Mouse (Mus musculus) neural tube, embryonic 15.5 days (tissue): ENCODE results near the gene Batf3. TPM values are rescaled to one million over a fixed set of nuclear protein-coding genes. Genes with fewer than 3 reads are reported as not detected.
A peak's percentile ranks its signal among the peaks of the same experiment; 100 is the strongest.

Experiments
- ATAC-seq: fragments of 200-750 bp; cut with Nextera tagmentation; 2 replicates; pipeline ENCODE4 v1.8.0; 2017; ENCODE audit warnings: mild to moderate bottlenecking, moderate TSS enrichment, moderate library complexity; ENCODE audit not compliant: low FRiP score
- H3K27ac ChIP-seq: fragments of 300-500 bp; sonication (generic); replicated peaks from 2 replicates; pipeline ENCODE4 v1.5.1; 2015; ENCODE audit warnings: mild to moderate bottlenecking, inconsistent platforms
- H3K27me3 ChIP-seq: fragments of 300-500 bp; sonication (generic); replicated peaks from 2 replicates; pipeline ENCODE4 v1.6.1; 2015; ENCODE audit warnings: inconsistent platforms
- H3K36me3 ChIP-seq: fragments of 300-500 bp; sonication (generic); 2 replicates; pipeline ENCODE4 v1.6.1; 2015; ENCODE audit warnings: inconsistent platforms
- H3K4me1 ChIP-seq: fragments of 300-500 bp; sonication (generic); 2 replicates; pipeline ENCODE4 v1.6.1; 2015; ENCODE audit warnings: inconsistent platforms
- H3K4me2 ChIP-seq: fragments of 300-500 bp; sonication (generic); 2 replicates; pipeline ENCODE4 v1.6.1; 2015; ENCODE audit warnings: inconsistent platforms, mild to moderate bottlenecking, moderate library complexity
- H3K4me3 ChIP-seq: fragments of 300-500 bp; sonication (generic); replicated peaks from 2 replicates; pipeline ENCODE4 v1.5.1; 2015; ENCODE audit warnings: mild to moderate bottlenecking, inconsistent platforms
- H3K9ac ChIP-seq: fragments of 300-500 bp; sonication (generic); replicated peaks from 2 replicates; pipeline ENCODE4 v1.6.1; 2015; ENCODE audit warnings: mild to moderate bottlenecking, inconsistent platforms
- H3K9me3 ChIP-seq: fragments of 300-500 bp; sonication (generic); replicated peaks from 2 replicates; pipeline ENCODE4 v1.6.1; 2016; ENCODE audit warnings: inconsistent platforms
- WGBS: fragments of 180-500 bp; shearing (Covaris S2); methylation state at CpG from one replicate; pipeline ENCODE4 v1.1.7; 2015; ENCODE audit warnings: mixed read lengths; 5-methylcytosine and 5-hydroxymethylcytosine counted together
- polyA plus RNA-seq: library from polyadenylated mRNA; unstranded; fragments of >200 nt; fragmentation: Nextera tagmentation; extraction: Ambion mirVana; gene quantifications from 2 replicates; pipeline ENCODE4 v1.2.1, GENCODE M21; 2015

The Batf3 gene
- polyA plus RNA-seq, 1 experiment from 2014 or later = 3.6 TPM

DNA sequence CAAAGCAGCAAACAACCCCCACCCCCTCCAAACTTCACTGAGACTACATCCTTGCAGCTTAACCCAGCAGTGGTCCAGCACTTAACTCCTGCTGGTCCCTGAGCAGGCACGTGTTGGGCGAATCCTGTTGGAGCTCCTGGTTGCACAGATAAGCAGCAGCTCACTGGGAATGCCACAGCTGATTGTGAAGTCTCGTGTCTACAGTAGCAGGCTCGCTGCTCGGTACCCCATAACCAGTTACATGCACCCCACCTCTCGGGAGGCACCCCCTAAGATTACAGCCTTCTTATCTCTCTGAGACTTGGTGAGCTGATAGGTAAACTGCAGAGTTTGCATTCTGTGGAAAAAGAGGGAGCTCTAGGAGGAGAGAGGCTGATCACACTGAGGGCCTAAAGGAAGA, 8.3 kb upstream of the Batf3 start:
- no peak for ATAC-seq
- 84% methylated on average over 6 of the region's 6 CpGs for WGBS
- H3K4me3 ChIP-seq = no peak overlapping the region

DNA sequence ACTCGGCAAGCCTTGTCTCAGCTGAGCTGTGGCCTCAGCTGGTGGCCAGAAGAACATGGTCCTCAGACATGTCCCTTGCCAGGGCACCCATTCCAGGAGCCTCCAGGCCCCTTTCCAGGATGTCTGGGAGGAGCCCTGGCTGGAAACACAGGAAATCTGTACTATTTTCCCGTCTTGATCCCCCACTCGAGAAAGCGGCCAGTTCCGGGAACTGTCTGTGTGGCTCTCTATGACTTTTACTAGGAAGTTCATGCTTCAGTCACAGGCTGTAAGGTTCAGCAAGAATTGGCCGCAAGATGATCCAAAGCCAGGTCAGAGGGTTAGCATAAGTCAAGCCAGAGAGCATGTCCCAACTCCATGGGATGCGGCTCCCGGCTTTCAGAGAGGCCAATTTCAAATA, 5.6 kb upstream of the Batf3 start:
- Histone ChIP-seq H3K4me1 (no peaks in the 10 kb centered on the region), H3K27me3 (peaks cover 9% of the 10 kb centered on the region; the same call in 1 of the 2 replicates), H3K9me3 (no peaks in the 10 kb centered on the region), H3K9ac (no peak overlapping the region), H3K36me3 (no peaks in the 10 kb centered on the region), H3K4me3 (no peak overlapping the region), H3K4me2 (no peak overlapping the region), H3K27ac (no peak overlapping the region)
- WGBS = 85% methylated on average over 8 of the region's 8 CpGs
- ATAC-seq = no peak

More for the DNA sequence above, 8.3 kb upstream of the Batf3 start:
- no peaks in the 10 kb centered on the region for H3K36me3 ChIP-seq
- H3K4me1 ChIP-seq = no peaks in the 10 kb centered on the region
- no peak overlapping the region for H3K9ac ChIP-seq
- no peak overlapping the region for H3K4me2 ChIP-seq
- H3K27me3 ChIP-seq = no peaks in the 10 kb centered on the region
- H3K27ac ChIP-seq = no peak overlapping the region
- H3K9me3 ChIP-seq = no peaks in the 10 kb centered on the region

DNA sequence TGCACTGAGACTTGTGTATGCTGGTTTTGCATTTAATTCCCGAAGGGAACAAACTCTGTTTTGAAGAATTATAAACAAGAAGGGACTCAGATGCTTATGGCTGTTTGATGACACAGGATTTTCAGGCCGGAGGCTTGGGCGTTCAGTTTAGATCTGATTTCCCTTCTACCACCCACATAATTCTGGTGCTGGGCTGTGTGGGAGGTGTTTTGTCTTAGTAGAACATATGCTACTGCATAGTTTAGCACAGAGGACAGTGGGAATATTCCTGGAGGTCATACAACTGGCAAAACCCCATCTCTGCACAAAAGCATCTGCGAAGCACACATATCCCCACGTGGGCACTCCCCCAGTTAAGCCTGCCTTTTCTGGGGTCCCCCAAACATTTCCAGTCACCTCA, 4.1 kb upstream of the Batf3 start:
- Histone ChIP-seq H3K4me3 (no peak overlapping the region), H3K27me3 (peaks cover 15% of the 10 kb centered on the region), H3K9ac (no peak overlapping the region), H3K4me1 (peaks cover 13% of the 10 kb centered on the region), H3K36me3 (no peaks in the 10 kb centered on the region), H3K4me2 (no peak overlapping the region), H3K9me3 (no peaks in the 10 kb centered on the region), H3K27ac (no peak overlapping the region)
- ATAC-seq = no peak
- WGBS = 81% methylated on average over 5 of the region's 5 CpGs

DNA sequence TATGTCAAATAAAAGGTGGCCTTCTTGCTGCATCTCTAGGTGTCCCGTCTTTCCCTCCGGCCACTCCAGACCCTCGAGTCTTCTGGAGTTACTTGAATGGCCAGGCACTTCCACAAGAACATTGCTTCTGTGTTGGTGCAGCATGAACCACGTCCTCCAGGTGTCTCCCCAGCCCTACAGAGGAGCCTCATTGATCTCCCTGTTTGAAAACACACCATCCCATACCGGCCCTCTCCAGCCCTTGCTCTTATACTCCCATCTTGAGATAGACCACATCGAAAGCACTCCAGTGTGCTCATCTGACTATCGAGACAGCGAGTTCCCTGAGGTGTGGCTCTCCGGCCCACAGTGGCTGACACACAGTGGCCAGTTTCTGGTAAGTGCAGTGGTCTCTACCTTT, 2.6 kb upstream of the Batf3 start:
- Histone ChIP-seq H3K4me1 (peaks cover 17% of the 10 kb centered on the region), H3K4me2 (no peak overlapping the region), H3K9me3 (no peaks in the 10 kb centered on the region), H3K9ac (no peak overlapping the region), H3K27ac (no peak overlapping the region), H3K36me3 (no peaks in the 10 kb centered on the region), H3K27me3 (peaks cover 30% of the 10 kb centered on the region), H3K4me3 (no peak overlapping the region)
- no peak for ATAC-seq
- 76% methylated on average over 9 of the region's 9 CpGs for WGBS

DNA sequence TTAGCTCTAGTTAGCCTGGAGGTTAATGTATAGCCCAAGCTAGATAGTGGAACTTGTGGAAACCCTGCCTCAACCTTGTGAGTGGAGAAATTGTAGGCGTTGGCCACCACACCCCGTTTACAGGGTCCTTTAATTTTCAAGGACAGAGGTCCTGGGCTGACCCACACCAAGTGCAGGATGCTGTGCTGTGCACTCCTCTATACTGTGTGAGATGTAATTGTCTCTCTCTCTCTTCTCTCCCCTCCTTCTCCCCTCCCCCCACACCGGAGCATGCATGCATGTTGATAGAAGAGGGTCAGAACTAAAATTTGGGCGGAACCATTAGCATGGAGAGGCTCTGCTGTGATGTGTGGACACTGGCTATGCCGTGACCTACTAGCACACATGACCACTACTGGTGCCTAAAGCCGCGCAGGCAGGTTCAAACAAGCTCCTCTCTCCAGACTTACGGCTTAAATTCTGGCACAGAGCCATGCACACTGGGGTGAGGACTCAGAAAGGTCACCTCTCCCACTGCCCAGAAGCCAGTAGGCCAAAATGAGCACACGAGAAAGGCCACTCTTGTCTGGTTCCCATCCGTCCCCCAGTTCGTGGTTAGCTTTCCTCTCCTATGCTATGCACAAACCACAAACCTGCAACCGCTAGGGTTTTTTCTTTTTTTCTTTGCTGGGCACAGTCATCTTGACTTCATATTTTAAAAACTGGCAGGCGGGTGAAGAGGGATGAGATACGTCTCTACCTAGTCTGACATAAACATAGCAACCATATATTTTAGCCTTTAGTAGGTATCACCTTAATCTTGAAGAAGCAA, 571 bp upstream of the Batf3 start:
- peak overlapping the region; percentile 63 for H3K4me3 ChIP-seq
- WGBS = 56% methylated on average over 14 of the region's 14 CpGs
- peaks cover 17% of the 10 kb centered on the region for H3K4me1 ChIP-seq
- peak; percentile 39; the same call in 1 of the 2 replicates for ATAC-seq
- no peaks in the 10 kb centered on the region for H3K36me3 ChIP-seq
- H3K27me3 ChIP-seq = peaks cover 36% of the 10 kb centered on the region
- H3K9me3 ChIP-seq = no peaks in the 10 kb centered on the region
- H3K4me2 ChIP-seq = peak overlapping the region; percentile 99
- H3K27ac ChIP-seq = no peak overlapping the region
- peak overlapping the region; percentile 51 for H3K9ac ChIP-seq

DNA sequence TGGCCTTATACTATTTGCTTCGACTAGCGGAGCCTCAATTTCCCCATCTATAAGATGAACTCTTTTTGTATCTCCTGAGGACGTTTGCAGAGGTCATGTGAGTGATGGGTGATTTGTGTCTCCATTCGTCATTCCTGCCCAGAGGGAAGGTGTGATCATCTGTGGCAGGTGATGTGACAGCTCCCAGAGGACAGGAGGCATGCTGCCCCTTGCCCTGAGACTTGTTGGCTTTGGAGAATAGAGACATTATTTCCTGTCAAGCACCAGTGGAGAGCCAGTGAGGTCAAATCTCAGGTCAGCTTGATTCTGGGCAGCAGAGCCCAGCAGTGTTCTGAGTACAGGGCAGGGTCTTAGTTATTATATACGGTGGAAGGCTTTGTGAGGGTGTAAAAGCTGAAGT, 1.5 kb downstream of the Batf3 start:
- H3K4me2 ChIP-seq = peak overlapping the region; percentile 99
- peaks cover 17% of the 10 kb centered on the region for H3K4me1 ChIP-seq
- H3K9ac ChIP-seq = no peak overlapping the region
- H3K9me3 ChIP-seq = no peaks in the 10 kb centered on the region
- no peak overlapping the region for H3K27ac ChIP-seq
- 43% methylated on average over 5 of the region's 5 CpGs for WGBS
- no peaks in the 10 kb centered on the region for H3K36me3 ChIP-seq
- ATAC-seq = no peak
- no peak overlapping the region for H3K4me3 ChIP-seq
- peaks cover 36% of the 10 kb centered on the region for H3K27me3 ChIP-seq

DNA sequence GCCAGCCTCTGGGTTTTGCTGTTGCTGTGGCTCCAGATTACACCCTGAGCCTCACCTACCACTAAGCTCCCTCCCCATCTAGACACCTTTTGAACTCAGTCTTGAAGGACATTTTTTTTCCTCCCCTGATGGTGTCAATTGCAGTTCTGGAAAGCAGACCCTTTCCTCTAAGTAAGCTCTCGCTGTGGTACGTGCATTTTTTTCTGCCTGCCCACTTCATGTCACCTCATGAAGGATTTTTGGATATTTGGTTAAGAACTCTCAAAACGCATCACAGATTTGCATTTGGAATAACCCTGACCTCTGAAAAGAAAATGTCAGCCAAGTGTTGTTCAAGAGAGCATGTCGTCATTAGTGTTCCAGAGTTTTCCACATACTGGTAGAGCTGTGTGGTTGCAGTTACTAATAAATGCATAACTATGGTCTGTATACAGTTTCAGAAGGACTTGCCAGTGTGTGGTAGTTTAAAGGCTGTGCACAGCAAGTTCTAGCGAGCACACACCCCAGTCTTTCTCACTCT, 2.2 kb downstream of the Batf3 start:
- Histone ChIP-seq H3K4me1 (peaks cover 17% of the 10 kb centered on the region), H3K4me3 (no peak overlapping the region), H3K9me3 (no peaks in the 10 kb centered on the region), H3K27ac (no peak overlapping the region), H3K36me3 (no peaks in the 10 kb centered on the region), H3K27me3 (peaks cover 36% of the 10 kb centered on the region), H3K9ac (no peak overlapping the region), H3K4me2 (no peak overlapping the region)
- no peak for ATAC-seq
- 79% methylated on average over 5 of the region's 5 CpGs for WGBS

DNA sequence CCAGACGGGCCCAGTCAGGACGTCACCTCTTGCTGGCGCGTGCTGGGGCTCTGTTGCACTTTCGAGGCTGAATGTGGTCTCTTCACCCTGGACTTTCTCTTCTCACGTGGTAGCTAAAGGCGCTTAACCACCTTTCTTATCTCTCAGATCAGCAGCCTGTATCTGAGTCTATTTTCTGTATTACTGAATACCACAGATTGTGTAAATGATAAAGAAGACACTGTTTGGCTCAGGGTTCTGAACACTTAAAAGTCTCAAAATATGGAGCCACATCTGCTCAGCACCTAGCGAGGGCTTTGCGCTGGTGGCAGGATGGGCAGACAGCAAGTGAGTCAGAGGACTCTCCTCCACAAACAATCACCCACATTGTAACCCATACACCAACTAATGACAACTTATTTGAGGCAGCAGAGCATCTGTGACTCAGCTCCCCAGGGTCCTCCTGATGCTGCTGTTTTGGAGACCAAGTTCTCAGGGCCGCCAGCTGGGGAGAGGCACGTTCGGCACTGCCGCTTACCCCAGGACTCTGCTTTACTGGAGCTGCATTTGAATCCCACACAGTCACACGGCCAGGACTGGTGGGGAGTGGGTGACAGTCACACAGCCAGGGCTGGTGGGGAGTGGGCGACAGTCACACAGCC, 5.2 kb downstream of the Batf3 start:
- WGBS = 82% methylated on average over 15 of the region's 15 CpGs
- no peak for ATAC-seq
- H3K4me3 ChIP-seq = no peak overlapping the region

DNA sequence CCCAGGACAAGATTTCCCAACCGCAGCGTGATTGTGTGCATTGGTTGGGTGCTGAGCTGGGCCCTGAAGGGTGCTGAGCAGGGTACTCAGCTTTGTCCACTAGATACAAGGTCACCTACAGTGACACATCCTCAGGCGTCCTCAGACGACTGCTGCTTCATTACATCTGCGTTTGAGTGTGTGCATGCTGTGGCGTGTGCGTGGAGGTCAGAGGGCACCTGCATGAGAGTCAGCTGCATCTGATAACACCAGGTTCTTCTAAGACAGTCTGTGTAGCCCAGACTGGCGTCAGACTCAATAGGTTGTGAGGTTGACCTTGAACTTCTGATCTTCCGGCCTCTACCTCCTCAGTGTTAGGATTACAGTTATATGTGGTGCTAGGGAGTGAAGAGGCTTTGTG, 7.6 kb downstream of the Batf3 start:
- no peak overlapping the region for H3K4me2 ChIP-seq
- no peaks in the 10 kb centered on the region for H3K9me3 ChIP-seq
- H3K27me3 ChIP-seq = peaks cover 3% of the 10 kb centered on the region
- no peak overlapping the region for H3K4me3 ChIP-seq
- H3K36me3 ChIP-seq = no peaks in the 10 kb centered on the region
- no peak for ATAC-seq
- H3K27ac ChIP-seq = no peak overlapping the region
- no peak overlapping the region for H3K9ac ChIP-seq
- 87% methylated on average over 9 of the region's 9 CpGs for whole genome bisulfite sequencing
- H3K4me1 ChIP-seq = no peaks in the 10 kb centered on the region

More for the DNA sequence above, 5.2 kb downstream of the Batf3 start:
- Histone ChIP-seq H3K4me1 (peaks cover 11% of the 10 kb centered on the region), H3K36me3 (no peaks in the 10 kb centered on the region), H3K27me3 (peaks cover 22% of the 10 kb centered on the region), H3K9ac (no peak overlapping the region), H3K27ac (no peak overlapping the region), H3K4me2 (no peak overlapping the region), H3K9me3 (no peaks in the 10 kb centered on the region)

DNA sequence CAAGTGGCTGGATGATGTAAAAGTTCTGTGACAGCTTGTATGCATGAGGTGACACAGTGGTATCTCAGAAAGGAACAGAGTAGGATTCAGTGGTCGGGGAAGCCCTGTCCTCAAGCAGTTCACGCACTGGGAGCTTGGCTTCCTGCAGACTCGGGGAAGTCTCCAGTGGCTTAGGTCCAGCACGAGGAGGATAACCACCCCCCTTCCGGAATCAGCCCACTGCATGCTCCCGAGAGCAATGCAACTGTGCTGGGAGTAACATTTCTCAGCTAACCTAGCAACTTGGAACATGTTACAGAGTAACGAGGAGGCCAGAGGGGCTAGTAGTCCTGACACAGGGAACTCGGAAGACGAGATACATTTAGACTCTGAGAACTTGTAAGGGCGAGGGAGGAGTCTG, 9.7 kb downstream of the Batf3 start:
- no peak for ATAC-seq
- H3K27ac ChIP-seq = no peak overlapping the region
- WGBS = 78% methylated on average over 10 of the region's 10 CpGs
- no peaks in the 10 kb centered on the region for H3K4me1 ChIP-seq
- no peak overlapping the region for H3K4me2 ChIP-seq
- H3K9me3 ChIP-seq = no peaks in the 10 kb centered on the region
- H3K27me3 ChIP-seq = no peaks in the 10 kb centered on the region
- no peak overlapping the region for H3K4me3 ChIP-seq
- H3K9ac ChIP-seq = no peak overlapping the region
- no peaks in the 10 kb centered on the region for H3K36me3 ChIP-seq

DNA sequence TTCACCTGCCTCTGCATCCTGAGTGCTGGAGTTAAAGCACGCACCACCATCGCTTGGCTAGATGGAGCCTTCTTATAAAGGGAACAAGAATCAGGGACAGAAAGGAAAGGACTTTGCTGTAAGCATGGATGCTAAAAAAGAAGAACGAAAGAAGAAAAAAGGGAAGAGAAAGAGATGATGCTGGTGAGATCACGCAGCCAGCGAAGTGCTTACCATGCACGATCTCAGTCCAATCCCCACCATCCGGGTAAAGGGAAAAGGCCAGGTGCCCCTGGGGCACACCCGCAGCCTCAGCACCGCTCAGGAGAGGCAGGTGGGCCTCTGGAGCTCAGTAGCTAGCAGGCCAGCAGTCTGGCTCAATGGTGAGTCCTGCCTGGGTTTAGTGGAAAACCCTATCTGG, 12.3 kb downstream of the Batf3 start:
- no peaks in the 10 kb centered on the region for H3K9me3 ChIP-seq
- no peaks in the 10 kb centered on the region for H3K4me1 ChIP-seq
- H3K4me3 ChIP-seq = no peak overlapping the region
- no peak overlapping the region for H3K9ac ChIP-seq
- WGBS = 91% methylated on average over 9 of the region's 9 CpGs
- no peak overlapping the region for H3K27ac ChIP-seq
- H3K4me2 ChIP-seq = no peak overlapping the region
- no peak for ATAC-seq
- no peaks in the 10 kb centered on the region for H3K27me3 ChIP-seq
- H3K36me3 ChIP-seq = no peaks in the 10 kb centered on the region

DNA sequence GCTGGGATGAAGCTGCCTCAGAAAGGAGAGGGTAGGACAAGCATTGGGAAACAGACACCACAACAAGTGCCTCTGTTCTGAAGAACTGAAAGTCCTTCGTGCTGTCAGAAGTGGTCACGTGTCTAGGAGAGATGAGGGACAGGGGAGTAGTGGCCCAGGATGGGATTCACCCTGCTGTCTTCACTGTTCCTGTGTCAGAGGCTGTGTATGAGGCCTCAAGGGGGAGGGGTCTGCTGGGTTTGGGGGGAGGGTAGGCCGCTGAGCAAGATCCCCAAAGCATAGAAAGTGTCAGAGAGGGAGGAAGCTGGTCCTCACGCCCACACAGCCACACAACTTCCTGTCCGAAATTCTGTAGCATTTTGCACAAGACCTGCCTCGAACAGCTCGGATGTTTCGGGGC, 13.5 kb downstream of the Batf3 start:
- no peak for ATAC-seq
- WGBS = 60% methylated on average over 8 of the region's 8 CpGs

More for the DNA sequence above, 13.5 kb downstream of the Batf3 start:
- H3K27ac ChIP-seq = no peak overlapping the region
- H3K4me3 ChIP-seq = no peak overlapping the region
- H3K9me3 ChIP-seq = no peaks in the 10 kb centered on the region
- no peaks in the 10 kb centered on the region for H3K27me3 ChIP-seq
- no peak overlapping the region for H3K9ac ChIP-seq
- H3K36me3 ChIP-seq = no peaks in the 10 kb centered on the region
- H3K4me1 ChIP-seq = no peaks in the 10 kb centered on the region
- H3K4me2 ChIP-seq = no peak overlapping the region
